Mouse (Mus musculus): Measurements from ENCODE around the gene Muc3a. TPM values are rescaled to one million over a fixed set of nuclear protein-coding genes. Genes with fewer than 3 reads are reported as not detected.

The Muc3a gene
- polyA plus RNA-seq, 1 experiment, result 27.1 TPM

DNA sequence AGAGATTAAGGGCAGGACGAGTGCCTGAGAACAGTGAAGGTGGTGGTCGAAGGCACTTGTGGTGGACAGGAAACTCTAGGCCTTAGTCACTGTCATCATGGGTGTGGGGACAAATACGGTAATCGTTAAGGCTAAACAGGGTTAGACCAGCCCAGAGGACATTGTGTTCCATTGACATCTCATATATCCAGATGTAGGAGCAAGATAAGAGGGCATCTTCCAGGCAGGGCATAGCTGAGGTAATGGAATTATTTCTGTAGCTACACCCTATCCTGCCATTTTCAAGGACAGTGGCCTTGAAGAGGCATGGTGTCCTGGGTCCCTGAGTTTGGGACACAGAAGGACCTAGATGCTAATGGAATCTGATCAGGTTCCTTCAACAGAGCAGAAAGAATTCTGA, 50.3 kb downstream of the Muc3a start:
- 77% methylated on average over 4 of the region's 4 CpGs for WGBS
- H3K27me3 ChIP-seq (ENCODE audit: control insufficient read depth, insufficient read depth, low read length), result no peaks in the 10 kb centered on the region
- DNase-seq, result no peak
- H3K4me1 ChIP-seq (ENCODE audit: control insufficient read depth, insufficient read depth, low read length), result no peaks in the 10 kb centered on the region
- no peak overlapping the region for H3K27ac ChIP-seq (ENCODE audit: insufficient read depth, low read length)
- no peak for TF ChIP-seq CTCF (IDR thresholded peaks at IDR 0.05; ENCODE audit: borderline replicate concordance, insufficient read depth, low read depth, low read length)
- no peak for TF ChIP-seq POLR2A (IDR thresholded peaks at IDR 0.05; ENCODE audit: borderline replicate concordance, insufficient read depth, low read length)
- no peak overlapping the region for H3K4me3 ChIP-seq (replicated peaks; ENCODE audit: insufficient read depth, low read depth, low read length)

DNA sequence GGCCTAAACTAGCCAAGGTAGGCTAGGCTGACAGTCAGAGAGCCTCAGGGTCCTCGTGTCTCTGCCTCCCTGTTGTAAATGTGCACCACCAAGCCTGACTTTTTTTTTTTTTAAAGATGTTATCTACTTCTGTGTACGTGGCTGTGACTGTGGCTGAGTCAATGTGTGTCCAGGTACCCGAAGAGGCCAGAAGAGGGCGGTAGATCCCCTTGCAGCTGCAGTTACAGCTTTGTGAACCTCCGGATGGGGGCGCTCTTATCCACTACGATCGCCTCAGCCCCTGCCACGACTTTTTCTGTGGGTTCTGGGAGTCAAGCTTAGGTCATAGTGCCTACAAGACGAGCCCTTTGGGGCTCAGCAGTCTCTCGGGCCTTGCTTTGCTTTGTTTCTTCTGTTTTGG, 52.7 kb downstream of the Muc3a start:
- no peaks in the 10 kb centered on the region for H3K27me3 ChIP-seq (ENCODE audit: control insufficient read depth, insufficient read depth, low read length)
- TF ChIP-seq POLR2A (IDR thresholded peaks at IDR 0.05; ENCODE audit: borderline replicate concordance, insufficient read depth, low read length), result no peak
- no peak for TF ChIP-seq CTCF (IDR thresholded peaks at IDR 0.05; ENCODE audit: borderline replicate concordance, insufficient read depth, low read depth, low read length)
- H3K27ac ChIP-seq (ENCODE audit: insufficient read depth, low read length), result no peak overlapping the region
- DNase-seq, result no peak
- 36% methylated on average over 11 of the region's 11 CpGs for WGBS
- H3K4me3 ChIP-seq (replicated peaks; ENCODE audit: insufficient read depth, low read depth, low read length), result no peak overlapping the region
- H3K4me1 ChIP-seq (ENCODE audit: control insufficient read depth, insufficient read depth, low read length), result no peaks in the 10 kb centered on the region

Other genes starting within 250 kb of the Muc3a start
- 0.21 and 0.25 TPM in 2 replicates for gene Cldn15, start 245.8 kb downstream of the Muc3a start, polyA plus RNA-seq (2012; rRNA removed)
- 38.6 and 39.7 TPM in 2 replicates for gene Plod3, start 225.4 kb downstream of the Muc3a start, polyA plus RNA-seq (2012; rRNA removed)
- 86.8 and 95.4 TPM in 2 replicates for gene Znhit1, start 224.4 kb downstream of the Muc3a start, polyA plus RNA-seq (2012; rRNA removed)
- gene Vgf, start 186.0 kb downstream of the Muc3a start, polyA plus RNA-seq (2012; rRNA removed), result 62.1 and 65.4 TPM in 2 replicates
- 147 and 168 TPM in 2 replicates for gene Ap1s1, start 166.3 kb downstream of the Muc3a start, polyA plus RNA-seq (2012; rRNA removed)
- 0.38 and 0.48 TPM in 2 replicates for gene Serpine1, start 140.1 kb downstream of the Muc3a start, polyA plus RNA-seq (2012; rRNA removed)
- gene Trim56, start 96.2 kb downstream of the Muc3a start, polyA plus RNA-seq (2012; rRNA removed), result 1.9 TPM in 2 replicates
- not detected in 2 replicates for gene Muc3, start 63.1 kb downstream of the Muc3a start, polyA plus RNA-seq (2012; rRNA removed)
- gene Ache, start 75.1 kb upstream of the Muc3a start, polyA plus RNA-seq (2012; rRNA removed), result 155 and 165 TPM in 2 replicates
- gene Ufsp1, start 82.2 kb upstream of the Muc3a start, polyA plus RNA-seq (2012; rRNA removed), result 27.9 and 28.2 TPM in 2 replicates
- gene Srrt, start 95.3 kb upstream of the Muc3a start, polyA plus RNA-seq (2012; rRNA removed), result 208 and 224 TPM in 2 replicates
- 10.3 and 11.0 TPM in 2 replicates for gene Trip6, start 102.0 kb upstream of the Muc3a start, polyA plus RNA-seq (2012; rRNA removed)
- 31.0 and 31.6 TPM in 2 replicates for gene Slc12a9, start 121.2 kb upstream of the Muc3a start, polyA plus RNA-seq (2012; rRNA removed)
- gene Ephb4, start 137.7 kb upstream of the Muc3a start, polyA plus RNA-seq (2012; rRNA removed), result 4.9 and 5.0 TPM in 2 replicates

Data from cerebellum, adult 2 months (tissue).